Mouse (Mus musculus) adrenal gland, adult (tissue): ENCODE measurements at regions not wholly inside any gene's neighbourhood (a gene's known extent, or its start where the extent isn't known, plus 50 kb on each side); places are given as distances from the start of the nearest gene placed in this dataset.

Experiments used
- DNase-seq, 2 experiments: peaks; one replicate each; pipeline ENCODE4 v3.0.0; 2022 to 2023; ENCODE audit warnings: low spot score in 1 of 2; ENCODE audit not compliant: inconsistent age in 2 of 2

DNA sequence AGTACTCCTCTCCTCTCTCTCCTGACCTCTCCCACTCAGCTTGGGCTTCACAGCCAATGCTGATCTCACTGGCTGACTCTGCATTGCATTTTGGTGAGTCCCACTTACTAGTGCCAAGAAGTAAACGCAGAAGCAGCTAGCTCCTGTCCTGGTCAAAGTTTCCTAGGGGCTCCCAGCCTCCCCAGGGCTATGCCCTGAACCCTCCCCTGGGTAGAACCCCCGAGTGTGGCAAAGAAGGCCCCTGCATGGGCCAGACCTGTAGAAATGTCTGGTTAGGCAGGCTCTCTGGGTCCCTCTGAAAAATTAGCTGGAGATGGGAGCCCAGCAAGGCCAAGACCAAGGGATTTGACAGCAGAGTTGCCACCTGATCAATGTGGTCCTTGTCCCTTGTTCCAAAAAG lies 454.3 kb downstream of the Gm10330 start:
- peak in 1 of 2 experiments; percentile 53 for DNase-seq

DNA sequence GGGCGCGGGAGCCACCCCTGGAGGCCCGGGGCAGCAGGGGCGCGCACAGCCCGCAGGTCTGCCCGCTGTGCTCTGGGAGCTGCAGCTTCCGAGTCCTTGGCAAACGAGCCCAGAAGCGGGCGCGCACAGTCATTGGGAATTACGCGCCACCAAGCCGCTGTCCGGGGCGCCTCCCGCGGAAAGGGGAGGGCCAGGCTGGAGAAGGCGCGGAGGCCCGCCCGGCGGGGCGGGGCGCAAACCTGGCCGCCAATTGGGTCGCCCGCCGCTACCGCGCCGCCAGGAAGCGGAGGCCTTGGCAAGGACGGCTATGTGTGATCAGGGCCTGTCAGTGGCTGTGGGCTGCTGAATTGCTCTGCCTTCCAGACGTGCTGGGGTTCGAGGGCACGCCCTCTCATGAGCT lies 464.9 kb downstream of the Gm10330 start:
- DNase-seq: peak in 1 of 2 experiments; percentile 20
